Mouse (Mus musculus) small intestine, adult 10 weeks (tissue): ENCODE results near the gene Oma1. TPM values are rescaled to one million over a fixed set of nuclear protein-coding genes. Genes with fewer than 3 reads are reported as not detected.

Experiments used
- polyA plus RNA-seq: library from polyadenylated mRNA; stranded (reverse); fragments of 350-450 nt; fragmentation: Illumina TruSeq; extraction: RNeasy Lipid Tissue Mini Kit (QIAGEN cat#74804); gene quantifications from one replicate; pipeline ENCODE4 v1.2.3, GENCODE M21; 2014; ENCODE audit warnings: low replicate concordance

Oma1 gene
- polyA plus RNA-seq: 11.2 TPM

DNA sequence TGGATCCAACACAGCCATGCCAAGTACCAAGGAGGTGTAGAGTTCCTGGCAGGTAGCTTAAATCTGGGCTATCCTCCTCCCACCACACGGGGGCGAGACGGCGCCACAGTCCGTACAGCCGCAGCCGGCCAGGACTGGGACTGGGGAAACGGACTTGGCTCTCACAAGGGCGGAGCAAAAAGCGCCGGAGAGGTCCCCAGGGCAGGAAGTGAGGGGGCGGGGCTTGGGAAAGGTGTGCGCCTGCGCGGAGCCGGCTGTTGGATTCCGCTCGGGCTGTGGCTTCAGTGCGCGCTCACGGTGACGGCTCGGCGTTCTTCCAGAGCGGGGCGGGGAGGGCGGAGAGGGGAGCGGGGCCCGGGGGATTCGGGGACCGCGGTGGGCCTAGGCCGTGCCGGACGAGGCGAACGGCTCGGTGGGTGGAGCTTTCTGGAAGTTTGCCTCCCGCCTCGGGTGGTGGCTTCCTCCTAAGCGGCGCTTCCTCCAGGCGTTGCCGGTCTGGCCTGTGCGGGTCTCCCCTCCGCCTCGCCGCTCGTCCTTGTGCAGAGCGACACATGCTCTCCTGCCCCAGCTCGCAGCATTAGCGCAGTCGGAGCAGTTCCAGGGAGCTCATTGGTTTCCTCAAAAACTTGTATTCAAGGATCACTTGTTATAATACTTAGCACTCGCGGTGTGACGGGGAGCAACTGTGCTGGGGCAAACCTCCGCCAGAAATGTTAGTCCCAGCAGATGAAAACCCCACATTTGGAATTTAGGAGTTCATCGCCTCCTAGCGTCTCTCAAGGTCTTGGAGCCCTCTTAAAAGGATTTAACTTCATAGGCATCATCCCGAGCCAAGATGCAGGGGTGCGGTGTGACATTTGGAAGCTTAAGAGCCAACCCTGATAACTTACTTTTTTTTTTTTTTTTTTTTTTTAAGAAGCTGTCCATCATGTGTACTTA, at the start of gene Oma1:
Gene Oma1 (plus strand): TSS at position 226 of the 939 bp plus-strand sequence.

DNA sequence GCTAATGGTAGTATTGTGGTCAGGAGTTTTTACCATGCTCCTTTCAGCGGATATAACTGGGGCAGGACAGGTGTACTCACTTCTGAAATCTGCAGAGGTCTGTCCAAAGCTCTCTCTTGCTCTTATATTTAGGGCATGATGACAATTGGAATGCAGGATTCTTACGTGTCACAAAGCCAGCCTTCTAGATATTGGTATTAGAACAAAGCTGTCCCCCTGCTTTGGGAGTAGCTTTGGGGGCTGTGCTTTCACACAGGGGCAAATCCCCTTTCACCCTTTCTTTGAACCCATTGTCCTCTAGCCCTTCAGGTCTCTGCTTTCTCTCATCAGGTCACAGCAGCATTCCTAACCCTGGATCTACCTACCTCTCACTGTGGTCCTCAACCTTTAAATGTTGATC, 22.8 kb upstream of the Oma1 start, which contains the start of gene 4921539E11Rik:
Gene 4921539E11Rik (minus strand): TSS at position 101 of the 400 bp plus-strand sequence.

Other genes with a start within 250 kb of the Oma1 start
- gene Mier1, start 199.4 kb upstream of the Oma1 start, polyA plus RNA-seq: 130 TPM
- 1.4 TPM for gene Wdr78, start 199.3 kb upstream of the Oma1 start, polyA plus RNA-seq
- 36.9 TPM for gene Slc35d1, start 98.6 kb upstream of the Oma1 start, polyA plus RNA-seq
- gene 4921539E11Rik, start 22.9 kb upstream of the Oma1 start, polyA plus RNA-seq: 1.4 TPM